Mouse (Mus musculus) MN1 (cell line): ENCODE results near the gene Myo15b.

Source experiments
- DNase-seq: peaks from one replicate; pipeline ENCODE4 v3.0.0-alpha.2; 2016; ENCODE audit warnings: low spot score

The Myo15b gene

GRCm38 (mm10) chr11:115902831-115903230 lies 44.6 kb downstream of the Myo15b start:
- peak; percentile 48 for DNase-seq

GRCm38 (mm10) chr11:115903384-115904230 lies 45.4 kb downstream of the Myo15b start:
- no peak for DNase-seq

- DNase-seq: no peak
These were observed 46.2 kb downstream of the Myo15b start for GRCm38 (mm10) chr11:115904231-115904955.

GRCm38 (mm10) chr11:115904956-115905790 lies 47.0 kb downstream of the Myo15b start:
- no peak for DNase-seq

- DNase-seq: no peak
These were observed 47.9 kb downstream of the Myo15b start for GRCm38 (mm10) chr11:115906116-115906515.

- no peak for DNase-seq
These were observed 48.3 kb downstream of the Myo15b start for GRCm38 (mm10) chr11:115906521-115906920.

GRCm38 (mm10) chr11:115911134-115911561 lies 52.9 kb downstream of the Myo15b start:
- no peak for DNase-seq

GRCm38 (mm10) chr11:115911632-115912376 lies 53.6 kb downstream of the Myo15b start, which contains the start of gene Smim6:
Gene Smim6 (plus strand): TSS chr11:115912017.
- DNase-seq: no peak

GRCm38 (mm10) chr11:115916579-115916978 lies 58.4 kb downstream of the Myo15b start:
- no peak for DNase-seq

- DNase-seq: no peak
These were observed 60.4 kb downstream of the Myo15b start for GRCm38 (mm10) chr11:115918637-115919036.

- DNase-seq: no peak
These were observed 60.9 kb downstream of the Myo15b start for GRCm38 (mm10) chr11:115919073-115919472.

- peak; percentile 69 for DNase-seq
These were observed 62.1 kb downstream of the Myo15b start for GRCm38 (mm10) chr11:115920110-115920818.

- no peak for DNase-seq
These were observed 63.8 kb downstream of the Myo15b start for GRCm38 (mm10) chr11:115921986-115922385.

GRCm38 (mm10) chr11:115929031-115929430 lies 70.8 kb downstream of the Myo15b start:
- DNase-seq: no peak

GRCm38 (mm10) chr11:115929818-115930217 lies 71.6 kb downstream of the Myo15b start:
- no peak for DNase-seq

- no peak for DNase-seq
These were observed 73.0 kb downstream of the Myo15b start for GRCm38 (mm10) chr11:115931235-115931634.

GRCm38 (mm10) chr11:115933108-115933746 lies 75.0 kb downstream of the Myo15b start, which contains the start of the genes Sap30bp and Recql5:
Gene Sap30bp (plus strand): TSS chr11:115933282.
Gene Recql5 (minus strand): TSS chr11:115933477.
- peak; percentile 98 for DNase-seq

- DNase-seq: no peak
These were observed 75.5 kb downstream of the Myo15b start for GRCm38 (mm10) chr11:115933747-115934110.

GRCm38 (mm10) chr11:115939690-115940329 lies 81.6 kb downstream of the Myo15b start:
- peak; percentile 81 for DNase-seq

GRCm38 (mm10) chr11:115941980-115942379 lies 83.8 kb downstream of the Myo15b start:
- no peak for DNase-seq
